Comparison of ENCODE assay signal across 19 mouse cellular contexts in the genomic region with DNA sequence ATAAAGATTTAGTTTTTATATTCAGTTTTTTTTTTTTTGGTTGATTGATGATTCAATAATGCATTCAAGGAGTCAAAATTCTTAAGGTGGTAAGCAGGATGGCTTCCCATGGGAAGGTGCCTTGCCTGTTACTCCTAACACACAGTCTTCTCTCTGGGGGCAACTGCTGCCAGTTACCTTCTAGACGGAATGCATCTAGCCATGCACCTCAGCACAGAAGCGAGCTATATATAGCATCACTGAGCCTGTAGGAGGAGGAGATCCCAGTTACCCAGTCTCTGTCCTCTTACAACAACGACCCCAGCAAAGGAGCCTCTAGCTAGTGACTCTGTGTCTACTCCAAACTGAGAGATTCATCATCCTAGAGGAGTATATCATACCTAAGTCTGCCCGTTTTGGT.
"Had no signal": no experiment of that assay in that cellular context is flagged by ENCODE, and none has a peak within 500 bp of the region (broad histone marks: within the 10 kb centered on the region; RNA-seq: fewer than 3 reads in every experiment).

No protein-coding gene starts in this region.

- H3K9ac ChIP-seq: kidney, embryonic 15.5 days; liver, embryonic 13.5 days; midbrain, embryonic 12.5 days; midbrain, embryonic 15.5 days; neural tube, embryonic 12.5 days; neural tube, embryonic 15.5 days had no signal

- DNase-seq: kidney, postnatal 14 days; kidney, postnatal 4 days; left cerebral cortex, postnatal 4 days; liver, embryonic 13.5 days; lung, adult 2 months; lung, postnatal 14 days; lung, postnatal 4 days; right cerebral cortex, adult 18-20 months; right cerebral cortex, postnatal 14 days; right cerebral cortex, postnatal 4 days; thymus, adult 2 months; thymus, postnatal 14 days; thymus, postnatal 4 days had no signal

- H3K4me2 ChIP-seq: liver, embryonic 13.5 days; midbrain, embryonic 12.5 days; midbrain, embryonic 15.5 days; neural tube, embryonic 12.5 days; neural tube, embryonic 15.5 days had no signal

- H3K4me3 ChIP-seq: kidney, embryonic 15.5 days; liver, embryonic 13.5 days; midbrain, embryonic 12.5 days; midbrain, embryonic 15.5 days; neural tube, embryonic 12.5 days; neural tube, embryonic 15.5 days had no signal

- H3K27me3 ChIP-seq: kidney, embryonic 15.5 days; liver, embryonic 13.5 days; midbrain, embryonic 12.5 days; midbrain, embryonic 15.5 days; neural tube, embryonic 12.5 days; neural tube, embryonic 15.5 days had no signal

- H3K27ac ChIP-seq: kidney, embryonic 15.5 days; liver, embryonic 13.5 days; midbrain, embryonic 15.5 days; neural tube, embryonic 12.5 days; stomach, postnatal 0 days had no signal

- H3K9me3 ChIP-seq: kidney, embryonic 15.5 days; liver, embryonic 13.5 days; midbrain, embryonic 12.5 days; midbrain, embryonic 15.5 days; neural tube, embryonic 12.5 days; neural tube, embryonic 15.5 days had no signal

- H3K36me3 ChIP-seq: kidney, embryonic 15.5 days; liver, embryonic 13.5 days; midbrain, embryonic 12.5 days; midbrain, embryonic 15.5 days; neural tube, embryonic 12.5 days; neural tube, embryonic 15.5 days had no signal

- ATAC-seq: midbrain, embryonic 15.5 days had no signal

- H3K4me1 ChIP-seq: liver, embryonic 13.5 days had no signal
